Mouse (Mus musculus): ENCODE results near the gene Aaas. TPM values are rescaled to one million over a fixed set of nuclear protein-coding genes. Genes with fewer than 3 reads are reported as not detected.
"Not testable (repeated sequence)": the region's sequence is repeated elsewhere in the genome, so short reads cannot be mapped to it uniquely, and the experiment has no call there.

Gene Aaas
- total RNA-seq, 2 experiments from 2014 or later: 18.2 to 41.9 TPM

DNA sequence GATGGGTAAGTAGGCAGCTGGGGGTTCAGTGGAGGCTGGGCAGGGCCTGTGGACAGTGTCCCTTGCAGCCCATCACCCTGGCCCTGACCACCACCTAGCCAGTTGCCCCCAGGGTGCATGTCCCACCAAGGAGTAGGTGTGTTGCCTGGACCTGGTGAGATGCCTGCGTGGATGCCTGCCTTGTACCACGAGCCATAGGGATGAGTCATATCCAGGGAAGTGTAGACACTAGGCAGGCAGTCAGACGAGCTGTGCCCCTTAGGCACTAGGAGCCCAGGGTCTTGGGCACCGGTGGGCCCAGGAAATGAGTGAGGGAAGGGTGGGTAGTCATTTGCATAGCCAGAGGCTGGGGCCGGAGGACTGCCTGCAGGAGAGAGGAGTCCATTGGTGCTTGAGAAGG, 8.3 kb upstream of the Aaas start:
- 0 out of 2 replicates have a peak, but pooled peaks have one; percentile 20 for ATAC-seq (replicated peaks; ENCODE audit: low FRiP score, poor library complexity, severe bottlenecking)

DNA sequence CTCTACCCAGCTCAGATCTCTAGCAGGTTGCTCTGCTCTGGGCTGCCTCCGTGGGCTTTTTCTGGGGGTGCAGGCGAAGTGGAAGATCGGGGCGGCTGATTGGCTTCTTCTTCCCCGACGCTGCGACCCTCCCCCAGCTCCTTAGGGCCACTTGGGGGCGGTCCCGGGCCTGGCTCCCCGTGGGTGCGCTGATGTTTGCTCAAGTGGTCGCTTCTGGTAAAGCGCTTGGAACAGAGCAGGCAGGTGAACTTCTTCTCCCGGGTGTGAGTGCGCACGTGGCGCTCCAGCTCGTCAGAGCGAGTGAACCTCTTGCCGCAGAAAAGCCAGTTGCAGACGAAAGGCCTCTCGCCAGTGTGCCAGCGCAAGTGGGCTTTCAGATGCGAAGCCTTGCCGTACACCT, 7.6 kb upstream of the Aaas start:
- ATAC-seq (replicated peaks; ENCODE audit: low FRiP score, poor library complexity, severe bottlenecking): no peak

DNA sequence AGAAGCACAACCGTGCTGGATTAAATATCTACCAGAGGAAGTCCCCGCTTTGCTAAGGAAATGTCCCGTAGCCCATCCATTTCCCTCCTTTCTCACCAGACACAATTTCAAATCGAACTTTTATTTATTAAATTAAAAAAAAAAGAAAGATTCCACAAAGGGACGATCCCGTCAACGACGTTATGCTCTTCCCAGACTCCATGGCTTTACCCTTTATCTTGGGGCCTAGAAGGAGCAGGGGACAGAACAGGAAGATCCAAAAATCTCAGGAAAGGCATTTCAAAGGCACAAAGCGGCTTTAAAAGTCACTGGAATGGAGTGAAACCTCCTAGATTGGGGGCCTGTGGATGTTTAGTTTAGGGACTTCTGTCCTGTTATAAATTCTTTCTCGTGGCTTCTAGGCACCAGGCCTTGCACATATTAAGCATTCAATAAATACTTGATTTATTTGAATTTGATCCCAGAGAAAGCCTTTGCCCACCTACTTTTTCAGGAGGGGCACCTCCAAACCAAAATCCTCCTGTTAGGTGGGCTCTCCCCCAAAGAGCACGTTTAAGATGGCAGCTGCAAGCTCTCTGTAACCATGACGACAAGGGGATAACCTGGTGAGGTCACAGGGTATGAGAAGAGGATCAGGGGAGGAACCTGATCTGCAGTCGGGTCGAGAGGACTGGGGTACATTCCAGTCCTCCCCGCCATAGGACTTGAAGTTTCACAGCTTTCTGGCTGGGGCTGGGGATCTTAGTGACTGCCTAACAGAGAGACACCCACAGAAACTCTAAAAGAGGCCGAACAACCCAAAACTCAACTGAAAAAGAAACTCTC, 6.1 kb upstream of the Aaas start:
- ATAC-seq (replicated peaks; ENCODE audit: low FRiP score, poor library complexity, severe bottlenecking): no peak

GRCm38 (mm10) chr15:102355871-102356441, 5.4 kb upstream of the Aaas start:
- ATAC-seq (replicated peaks; ENCODE audit: low FRiP score, poor library complexity, severe bottlenecking): no peak

GRCm38 (mm10) chr15:102355134-102355870, 4.7 kb upstream of the Aaas start:
- no peak for ATAC-seq (replicated peaks; ENCODE audit: low FRiP score, poor library complexity, severe bottlenecking)

DNA sequence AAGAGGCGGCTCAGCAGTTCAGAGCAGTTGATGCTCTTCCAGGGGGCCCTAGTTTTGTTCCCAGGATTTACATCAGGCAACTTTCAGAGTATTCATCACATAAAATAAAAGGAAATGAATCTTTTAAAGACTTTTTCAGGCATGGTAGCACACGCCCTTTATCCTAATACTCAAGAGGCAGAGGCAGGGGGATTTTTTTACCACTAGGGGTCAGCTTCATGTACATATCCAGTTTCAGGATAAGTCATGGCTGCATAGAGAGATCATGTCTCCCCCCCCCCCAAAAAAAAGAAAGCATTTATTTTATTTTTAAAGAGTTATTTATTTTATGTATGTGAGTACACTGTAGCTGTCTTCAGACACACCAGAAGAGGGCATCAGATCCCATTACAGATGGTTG, 3.4 kb upstream of the Aaas start:
- no peak for ATAC-seq (replicated peaks; ENCODE audit: low FRiP score, poor library complexity, severe bottlenecking)

GRCm38 (mm10) chr15:102352177-102352576, 1.6 kb upstream of the Aaas start:
- ATAC-seq (replicated peaks; ENCODE audit: low FRiP score, poor library complexity, severe bottlenecking): no peak

DNA sequence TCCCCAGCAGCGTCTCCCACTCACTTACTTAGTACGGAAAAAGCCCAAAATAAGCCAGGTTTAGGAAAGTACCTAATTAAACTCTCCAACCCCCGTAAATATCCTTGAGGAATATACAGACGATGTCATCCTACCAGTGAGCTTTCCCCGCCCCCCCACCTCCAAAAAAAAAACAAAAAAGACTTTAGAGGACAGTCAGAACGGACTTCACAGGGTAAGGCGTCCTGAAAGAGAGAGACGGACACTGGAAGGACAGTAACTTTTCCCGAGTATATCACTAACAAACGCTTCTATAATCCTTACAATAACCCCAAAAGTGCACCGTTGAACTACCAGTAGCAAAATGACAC, 346 bp upstream of the Aaas start:
- ATAC-seq (replicated peaks; ENCODE audit: low FRiP score, poor library complexity, severe bottlenecking): peak; percentile 40

DNA sequence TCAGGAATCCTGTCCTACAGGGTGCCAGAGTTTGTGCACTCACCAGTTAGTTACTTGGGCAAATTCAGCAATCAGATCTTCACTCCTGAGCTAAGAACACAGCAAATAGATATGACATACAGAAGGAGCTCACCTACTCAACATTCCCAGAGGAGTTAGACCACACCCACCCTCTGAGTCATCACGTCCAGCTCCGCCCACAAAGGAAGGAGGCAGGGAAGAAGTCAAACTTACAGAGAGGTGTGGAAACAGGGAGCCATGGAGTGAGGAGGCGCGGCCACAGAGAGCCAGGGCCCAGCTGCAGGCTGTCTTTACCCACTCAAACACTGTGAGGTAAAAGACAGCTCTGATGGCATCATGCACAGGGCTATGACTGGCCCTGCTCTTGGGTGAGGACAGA, 4.1 kb downstream of the Aaas start:
- ATAC-seq (replicated peaks; ENCODE audit: low FRiP score, poor library complexity, severe bottlenecking): no peak

GRCm38 (mm10) chr15:102344490-102344889, 6.1 kb downstream of the Aaas start:
- no peak for ATAC-seq (replicated peaks; ENCODE audit: low FRiP score, poor library complexity, severe bottlenecking)

DNA sequence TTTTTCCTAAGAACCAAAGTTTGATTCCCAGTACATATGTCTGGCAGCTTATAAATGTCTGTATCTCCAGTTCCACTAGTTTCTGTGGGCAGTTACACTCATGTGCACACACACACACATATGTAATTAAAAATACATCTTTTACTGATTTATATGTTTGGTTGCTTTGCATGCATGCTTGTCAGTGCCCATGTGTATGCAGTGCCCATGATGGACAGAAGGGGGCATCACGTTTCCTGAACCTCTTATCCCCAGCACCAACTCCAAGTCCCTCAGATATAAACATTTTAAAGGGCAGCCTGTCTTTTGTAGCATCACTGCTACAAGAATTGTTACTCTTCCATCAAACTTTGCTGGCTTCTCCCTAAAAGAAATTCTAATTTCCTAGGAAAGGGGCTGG, 9.0 kb downstream of the Aaas start:
- 0 out of 2 replicates have a peak, but pooled peaks have one; percentile 50 for ATAC-seq (replicated peaks; ENCODE audit: low FRiP score, poor library complexity, severe bottlenecking)

- no peak for ATAC-seq (replicated peaks; ENCODE audit: low FRiP score, poor library complexity, severe bottlenecking)
Measured at GRCm38 (mm10) chr15:102339612-102340011, 11.0 kb downstream of the Aaas start.

- ATAC-seq (replicated peaks; ENCODE audit: low FRiP score, poor library complexity, severe bottlenecking): no peak
Measured at GRCm38 (mm10) chr15:102336946-102337345, 13.6 kb downstream of the Aaas start.

DNA sequence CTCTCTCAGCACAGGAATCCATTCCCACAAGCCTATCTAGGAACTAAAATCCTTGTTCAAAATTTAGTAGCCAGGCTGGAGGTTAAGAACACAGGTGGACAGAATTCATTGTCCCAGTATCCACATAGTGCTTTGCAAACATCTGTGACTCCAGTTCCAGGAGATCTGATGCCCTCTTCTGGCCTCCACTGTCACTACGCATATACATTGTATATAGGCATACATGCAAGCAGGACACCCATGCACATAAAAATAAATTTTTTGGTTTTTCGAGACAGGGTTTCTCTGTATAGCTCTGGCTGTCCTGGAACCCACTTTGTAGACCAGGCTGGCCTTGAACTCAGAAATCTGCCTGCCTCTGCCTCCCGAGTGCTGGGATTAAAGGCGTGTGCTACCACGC, 14.6 kb downstream of the Aaas start:
- not testable (repeated sequence) for ATAC-seq (replicated peaks; ENCODE audit: low FRiP score, poor library complexity, severe bottlenecking)

- ATAC-seq (replicated peaks; ENCODE audit: low FRiP score, poor library complexity, severe bottlenecking): no peak
Measured at GRCm38 (mm10) chr15:102335254-102335653, 15.3 kb downstream of the Aaas start.

DNA sequence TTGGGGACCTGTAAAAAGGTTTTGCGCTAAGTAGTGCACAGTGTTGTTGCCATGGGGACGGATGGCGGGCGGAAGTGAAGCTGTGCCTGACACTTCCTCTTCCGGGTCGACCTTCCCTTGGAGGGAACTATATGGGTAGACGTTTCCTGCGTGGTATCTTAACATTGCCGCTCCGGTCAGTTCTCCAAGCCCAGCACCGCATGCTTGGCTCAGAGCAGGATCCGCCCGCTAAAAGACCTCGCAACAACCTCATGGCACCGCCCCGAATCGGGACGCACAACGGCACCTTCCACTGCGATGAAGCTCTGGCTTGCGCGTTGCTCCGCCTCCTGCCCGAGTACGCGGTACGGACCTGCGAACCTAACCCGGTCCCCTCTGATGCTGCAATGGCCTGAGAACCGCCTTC, 19.0 kb downstream of the Aaas start, which contains the start of gene Myg1:
Gene Myg1 (plus strand): TSS at position 100 of the 406 bp plus-strand sequence.
- peak; percentile 92 for ATAC-seq (replicated peaks; ENCODE audit: low FRiP score, poor library complexity, severe bottlenecking)

DNA sequence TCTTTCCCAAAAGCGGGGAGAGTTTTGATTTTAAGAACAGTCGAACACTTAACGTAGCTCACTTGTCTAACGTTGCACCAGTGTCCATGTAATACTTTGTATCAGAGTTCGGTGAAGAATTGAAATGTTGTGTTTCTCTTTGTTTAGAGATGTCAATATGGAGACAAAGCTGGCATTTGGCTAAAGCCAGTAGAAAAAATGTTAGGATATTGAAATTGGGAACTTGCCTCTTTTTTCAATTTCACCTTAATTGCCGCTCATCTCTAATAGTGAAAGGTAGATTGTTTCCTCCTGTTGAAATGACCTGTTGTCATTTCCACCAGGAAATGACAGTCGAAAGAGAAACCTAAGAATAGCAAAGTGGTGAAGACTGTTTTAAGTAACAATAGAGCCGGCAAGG, 23.7 kb downstream of the Aaas start:
- no peak for ATAC-seq (replicated peaks; ENCODE audit: low FRiP score, poor library complexity, severe bottlenecking)

- ATAC-seq (replicated peaks; ENCODE audit: low FRiP score, poor library complexity, severe bottlenecking): peak; percentile 100
Measured at GRCm38 (mm10) chr15:102326022-102326576, 24.5 kb downstream of the Aaas start, which contains the start of gene Pfdn5. Pfdn5 (plus strand) TSS chr15:102326116.

DNA sequence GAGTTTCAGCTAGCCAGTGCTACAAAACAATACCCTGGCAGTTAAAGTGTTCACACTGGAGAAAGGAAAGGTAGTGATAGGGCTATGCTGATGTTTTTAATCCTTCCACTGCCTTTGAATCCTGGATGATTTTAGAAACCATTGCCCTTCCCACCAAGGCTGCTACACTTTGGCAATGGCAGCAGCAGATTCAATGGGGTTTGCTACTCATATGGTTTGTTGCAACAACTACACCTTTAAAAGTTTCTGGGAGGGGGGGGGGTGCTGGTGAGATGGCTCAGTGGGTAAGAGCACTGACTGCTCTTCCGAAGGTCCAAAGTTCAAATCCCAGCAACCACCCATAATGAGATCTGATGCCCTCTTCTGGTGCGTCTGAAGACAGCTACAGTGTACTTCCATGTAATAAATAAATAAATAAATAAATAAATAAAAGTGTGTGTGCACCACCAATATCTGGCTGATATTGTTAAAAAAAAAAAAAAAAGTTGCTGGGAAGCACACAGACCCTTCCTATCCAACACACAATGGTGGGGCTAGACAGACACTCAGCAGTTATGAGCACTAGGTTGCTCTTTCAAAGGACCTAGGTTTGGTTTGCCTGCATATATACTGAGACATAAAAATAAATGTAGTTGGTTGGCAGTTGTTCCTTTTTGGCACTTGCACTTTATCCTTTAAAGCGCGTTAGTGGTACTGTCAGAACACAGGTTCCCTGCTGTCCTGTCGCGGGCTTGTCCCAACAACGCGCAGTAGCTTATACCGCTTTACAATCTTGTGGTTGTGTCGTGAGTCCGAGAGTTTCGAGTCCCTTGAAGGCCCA, 25.7 kb downstream of the Aaas start:
- no peak for ATAC-seq (replicated peaks; ENCODE audit: low FRiP score, poor library complexity, severe bottlenecking)

GRCm38 (mm10) chr15:102316263-102316662, 34.3 kb downstream of the Aaas start:
- ATAC-seq (replicated peaks; ENCODE audit: low FRiP score, poor library complexity, severe bottlenecking): 0 out of 2 replicates have a peak, but pooled peaks have one; percentile 48

All from erythroid progenitor cell, adult 5-6 weeks (primary cell).